Comparison of ENCODE assay signal across 10 mouse cellular contexts in genomic region chr11:100393733-100394132, GRCm38 (mm10). TPM values are rescaled to one million over a fixed set of nuclear protein-coding genes. Genes with fewer than 3 reads are reported as not detected.
DNase-seq lines count a peak whose midpoint lies in the region.
"Had no signal": no experiment of that assay in that cellular context is flagged by ENCODE, and none has a peak within 500 bp of the region (broad histone marks: within the 10 kb centered on the region; RNA-seq: fewer than 3 reads in every experiment).

No protein-coding gene starts in this region.

- DNase-seq in gastrocnemius, postnatal 14 days, result peak; percentile 42
- DNase-seq in gastrocnemius, postnatal 36 days, result no peak
- DNase-seq in urinary bladder, postnatal 14 days (ENCODE audit: low spot score), result peak; percentile 69
- no peak for DNase-seq in urinary bladder, postnatal 10 days (ENCODE audit: low spot score)
- peak; percentile 45 to 54 for DNase-seq in heart, postnatal 10 days
- DNase-seq in adrenal gland, adult 8-10 months, result no peak
- no peak for DNase-seq in spleen, postnatal 10 days (ENCODE audit: low spot score in 2 of 2)
- no peak for DNase-seq in gastrocnemius, postnatal 4 days (ENCODE audit: low spot score in 2 of 2)

- intact Hi-C loops in gastrocnemius, postnatal 14 days (cut with DNase I; ENCODE audit: low total_unique reads), result no loop called here
- intact Hi-C loops in gastrocnemius, postnatal 36 days (cut with DNase I), result no loop called here
- intact Hi-C loops in heart, postnatal 10 days (cut with DNase I), result no loop called here

RNA-seq across cellular contexts. Expression of gene Jup, which starts 3.8 kb away (rescaled TPM):
- 10 to 100 TPM; 88.5 to 89.4 TPM for total RNA-seq in gastrocnemius, postnatal 14 days (2021)
- 10 to 100 TPM; 73.8 to 80.2 TPM for total RNA-seq in gastrocnemius, postnatal 36 days (2021)
- 100 to 1,000 TPM; 252 to 286 TPM for total RNA-seq in heart, postnatal 10 days (2021)
- 100 to 1,000 TPM in 1 of 4 experiments, 10 to 100 TPM in 3; 57.5 to 101 (median 82.0) TPM for total RNA-seq in adrenal gland, adult 8-10 months (2022)
- total RNA-seq in gastrocnemius, postnatal 4 days (2021), result 10 to 100 TPM; 80.4 to 91.4 TPM

RNA-seq across cellular contexts. Expression of gene P3h4, which starts 20.9 kb away (rescaled TPM):
- total RNA-seq in gastrocnemius, postnatal 14 days (2021), result 10 to 100 TPM; 10.9 to 12.0 TPM
- 1 to 10 TPM; 3.6 to 4.1 TPM for total RNA-seq in gastrocnemius, postnatal 36 days (2021)
- 10 to 100 TPM; 24.4 to 27.3 TPM for total RNA-seq in heart, postnatal 10 days (2021)
- total RNA-seq in adrenal gland, adult 8-10 months (2022), result 10 to 100 TPM; 28.4 to 63.1 (median 42.6) TPM
- total RNA-seq in gastrocnemius, postnatal 4 days (2021), result 10 to 100 TPM; 27.4 to 29.4 TPM
- total RNA-seq: G1E had no signal

RNA-seq across cellular contexts. Expression of gene Fkbp10, which starts 21.8 kb away (rescaled TPM):
- total RNA-seq in gastrocnemius, postnatal 14 days (2021), result 10 to 100 TPM; 26.1 to 31.3 TPM
- total RNA-seq in gastrocnemius, postnatal 36 days (2021), result 1 to 10 TPM; 5.1 to 6.5 TPM
- total RNA-seq in heart, postnatal 10 days (2021), result 10 to 100 TPM; 58.6 to 59.7 TPM
- total RNA-seq in adrenal gland, adult 8-10 months (2022), result 10 to 100 TPM; 15.4 to 57.8 (median 31.3) TPM
- 10 to 100 TPM; 86.4 TPM for total RNA-seq in gastrocnemius, postnatal 4 days (2021)

RNA-seq across cellular contexts. Expression of gene Hap1, which starts 37.8 kb away (rescaled TPM):
- under 1 TPM; 0.66 to 0.82 TPM for total RNA-seq in gastrocnemius, postnatal 14 days (2021)
- under 1 TPM in 1 of 2 experiments, not detected in 1; 0.23 TPM for total RNA-seq in gastrocnemius, postnatal 36 days (2021)
- total RNA-seq in heart, postnatal 10 days (2021), result 1 to 10 TPM; 1.4 TPM
- 100 to 1,000 TPM in 2 of 4 experiments, 10 to 100 TPM in 2; 50.2 to 117 (median 83.7) TPM for total RNA-seq in adrenal gland, adult 8-10 months (2022)
- 1 to 10 TPM; 1.5 to 1.7 TPM for total RNA-seq in gastrocnemius, postnatal 4 days (2021)
- total RNA-seq: hematopoietic stem cell, adult 5-6 weeks had no signal

RNA-seq across cellular contexts. Expression of gene Nt5c3b, which starts 47.9 kb away (rescaled TPM):
- total RNA-seq in gastrocnemius, postnatal 14 days (2021), result 10 to 100 TPM; 13.2 to 13.3 TPM
- total RNA-seq in gastrocnemius, postnatal 36 days (2021), result 1 to 10 TPM; 7.5 to 8.1 TPM
- total RNA-seq in heart, postnatal 10 days (2021), result 10 to 100 TPM; 36.9 to 46.3 TPM
- 10 to 100 TPM; 49.7 to 76.8 (median 68.5) TPM for total RNA-seq in adrenal gland, adult 8-10 months (2022)
- 10 to 100 TPM; 35.8 to 38.1 TPM for total RNA-seq in gastrocnemius, postnatal 4 days (2021)

Comparison
In these comparisons a context has a peak if more than half of its experiments do, and no peak if none do; other contexts are left out.
1. DNase-seq: peak in gastrocnemius, postnatal 14 days (single experiment), urinary bladder, postnatal 14 days (single experiment) and heart, postnatal 10 days (2 of 2); none in gastrocnemius, postnatal 36 days (0 of 2), urinary bladder, postnatal 10 days (single experiment), adrenal gland, adult 8-10 months (single experiment), spleen, postnatal 10 days (0 of 2) and gastrocnemius, postnatal 4 days (0 of 2).